Mouse (Mus musculus) lung, embryonic 14.5 days (tissue): ENCODE measurements around the gene Ktn1. TPM values are rescaled to one million over a fixed set of nuclear protein-coding genes. Genes with fewer than 3 reads are reported as not detected.

ENCODE experiments used
- ATAC-seq: fragments of 200-750 bp; cut with Nextera tagmentation; 2 replicates; pipeline ENCODE4 v1.8.0; 2017; ENCODE audit warnings: mild to moderate bottlenecking, moderate TSS enrichment, moderate library complexity; ENCODE audit not compliant: insufficient read depth
- DNase-seq: peaks from one replicate; pipeline ENCODE4 v3.0.0-alpha.2; 2015
- H3K27ac ChIP-seq: fragments of 300-500 bp; sonication (generic); 2 replicates; pipeline ENCODE4 v1.5.1; 2014; ENCODE audit warnings: low read depth, mild to moderate bottlenecking, moderate library complexity
- H3K27me3 ChIP-seq: fragments of 300-500 bp; sonication (generic); 2 replicates; pipeline ENCODE4 v1.6.1; 2014; ENCODE audit warnings: low read length, control low read depth; ENCODE audit not compliant: insufficient read depth
- H3K36me3 ChIP-seq: fragments of 300-500 bp; sonication (generic); 2 replicates; pipeline ENCODE4 v1.6.1; 2014; ENCODE audit warnings: control low read depth; ENCODE audit not compliant: insufficient read depth
- H3K4me1 ChIP-seq: fragments of 300-500 bp; sonication (generic); 2 replicates; pipeline ENCODE4 v1.6.1; 2014; ENCODE audit warnings: antibody characterized with exemption, control low read depth; ENCODE audit not compliant: insufficient read depth
- H3K4me2 ChIP-seq: fragments of 300-500 bp; sonication (generic); 2 replicates; pipeline ENCODE4 v1.6.1; 2014; ENCODE audit warnings: mild to moderate bottlenecking
- H3K4me3 ChIP-seq: fragments of 300-500 bp; sonication (generic); 2 replicates; pipeline ENCODE4 v1.5.1; 2014; ENCODE audit warnings: low read depth, low read length
- H3K9ac ChIP-seq: fragments of 300-500 bp; sonication (generic); 2 replicates; pipeline ENCODE4 v1.6.1; 2014
- H3K9me3 ChIP-seq: fragments of 300-500 bp; sonication (generic); 2 replicates; pipeline ENCODE4 v1.6.1; 2016; ENCODE audit warnings: low read depth, low read length, control low read depth
- CTCF ChIP-seq: IDR thresholded peaks from 2 replicates; pipeline ENCODE4 v1.5.1; 2016; ENCODE audit warnings: antibody characterized with exemption, low read depth
- WGBS: fragments of 180-500 bp; shearing (Covaris S2); extraction: QIAGEN DNeasy Blood & Tissue Kit; methylation state at CpG from one replicate; pipeline ENCODE4 v1.1.7; 2014; 5-methylcytosine and 5-hydroxymethylcytosine counted together
- polyA plus RNA-seq: library from polyadenylated mRNA; unstranded; fragments of >200 nt; fragmentation: Nextera tagmentation; extraction: Ambion mirVana; gene quantifications from 2 replicates; pipeline ENCODE4 v1.2.1, GENCODE M21; 2014

The Ktn1 gene
- polyA plus RNA-seq, 1 experiment from 2014 or later, result 72.6 TPM

- no peak overlapping the region for H3K27ac ChIP-seq
- H3K4me2 ChIP-seq, result no peak overlapping the region
- 96% methylated on average over 14 of the region's 14 CpGs for WGBS
- H3K4me1 ChIP-seq, result no peaks in the 10 kb centered on the region
- no peak overlapping the region for H3K9ac ChIP-seq
- no peak overlapping the region for H3K4me3 ChIP-seq
- no peaks in the 10 kb centered on the region for H3K27me3 ChIP-seq
- DNase-seq (no peak), ATAC-seq (no peak)
- no peaks in the 10 kb centered on the region for H3K9me3 ChIP-seq
- peaks cover 58% of the 10 kb centered on the region for H3K36me3 ChIP-seq
- no peak for TF ChIP-seq CTCF
These were observed 69.8 kb downstream of the Ktn1 start for GRCm38 (mm10) chr14:47717916-47718606.

- H3K4me1 ChIP-seq, result no peaks in the 10 kb centered on the region
- no peaks in the 10 kb centered on the region for H3K9me3 ChIP-seq
- DNase-seq, result no peak
- no peak overlapping the region for H3K4me2 ChIP-seq
- no peaks in the 10 kb centered on the region for H3K27me3 ChIP-seq
- no peak overlapping the region for H3K9ac ChIP-seq
- peaks cover 62% of the 10 kb centered on the region for H3K36me3 ChIP-seq
- no peak for ATAC-seq
- no peak for TF ChIP-seq CTCF
- no peak overlapping the region for H3K4me3 ChIP-seq
- WGBS, result 92% methylated on average over 4 of the region's 4 CpGs
- no peak overlapping the region for H3K27ac ChIP-seq
These were observed 71.8 kb downstream of the Ktn1 start for GRCm38 (mm10) chr14:47720023-47720422.

GRCm38 (mm10) chr14:47723035-47723434 is 74.8 kb downstream of the Ktn1 start:
- Histone ChIP-seq H3K9me3 (no peaks in the 10 kb centered on the region), H3K27ac (no peak overlapping the region), H3K4me1 (no peaks in the 10 kb centered on the region), H3K4me3 (no peak overlapping the region), H3K4me2 (no peak overlapping the region), H3K9ac (no peak overlapping the region), H3K27me3 (no peaks in the 10 kb centered on the region), H3K36me3 (peaks cover 69% of the 10 kb centered on the region)
- TF ChIP-seq CTCF, result no peak
- DNase-seq (no peak), ATAC-seq (no peak)

- no peak for ATAC-seq
- Histone ChIP-seq H3K9ac (no peak overlapping the region), H3K4me1 (no peaks in the 10 kb centered on the region), H3K4me2 (no peak overlapping the region), H3K36me3 (peaks cover 84% of the 10 kb centered on the region), H3K27me3 (no peaks in the 10 kb centered on the region), H3K27ac (no peak overlapping the region), H3K9me3 (no peaks in the 10 kb centered on the region), H3K4me3 (no peak overlapping the region)
- WGBS, result 94% methylated on average over 1 of the region's 1 CpGs
- TF ChIP-seq CTCF, result no peak
- no peak for DNase-seq
These were observed 80.3 kb downstream of the Ktn1 start for GRCm38 (mm10) chr14:47728594-47728993.

- H3K36me3 ChIP-seq, result peaks cover 72% of the 10 kb centered on the region
- ATAC-seq, result no peak
- no peaks in the 10 kb centered on the region for H3K4me1 ChIP-seq
- no peaks in the 10 kb centered on the region for H3K27me3 ChIP-seq
- TF ChIP-seq CTCF, result no peak
- DNase-seq, result no peak
- H3K4me3 ChIP-seq, result no peak overlapping the region
- H3K9me3 ChIP-seq, result no peaks in the 10 kb centered on the region
- WGBS, result 90% methylated on average over 12 of the region's 12 CpGs
- no peak overlapping the region for H3K4me2 ChIP-seq
- H3K27ac ChIP-seq, result no peak overlapping the region
- H3K9ac ChIP-seq, result no peak overlapping the region
These were observed 87.1 kb downstream of the Ktn1 start for GRCm38 (mm10) chr14:47735354-47735753.

GRCm38 (mm10) chr14:47736471-47736870 is 88.2 kb downstream of the Ktn1 start:
- no peak for TF ChIP-seq CTCF
- Histone ChIP-seq H3K9ac (no peak overlapping the region), H3K4me1 (no peaks in the 10 kb centered on the region), H3K4me3 (no peak overlapping the region), H3K27me3 (no peaks in the 10 kb centered on the region), H3K36me3 (peaks cover 68% of the 10 kb centered on the region), H3K27ac (no peak overlapping the region), H3K9me3 (no peaks in the 10 kb centered on the region), H3K4me2 (no peak overlapping the region)
- ATAC-seq (no peak), DNase-seq (no peak)
- 86% methylated on average over 8 of the region's 8 CpGs for WGBS

- no peak overlapping the region for H3K4me3 ChIP-seq
- no peaks in the 10 kb centered on the region for H3K9me3 ChIP-seq
- H3K27ac ChIP-seq, result no peak overlapping the region
- H3K4me1 ChIP-seq, result no peaks in the 10 kb centered on the region
- DNase-seq (no peak), ATAC-seq (no peak)
- peaks cover 37% of the 10 kb centered on the region for H3K36me3 ChIP-seq
- H3K9ac ChIP-seq, result no peak overlapping the region
- no peak for TF ChIP-seq CTCF
- no peak overlapping the region for H3K4me2 ChIP-seq
- whole genome bisulfite sequencing, result 71% methylated on average over 5 of the region's 5 CpGs
- H3K27me3 ChIP-seq, result no peaks in the 10 kb centered on the region
These were observed 92.2 kb downstream of the Ktn1 start for GRCm38 (mm10) chr14:47740316-47740996.
